Mouse (Mus musculus): ENCODE data around the gene Zc2hc1c. TPM values are rescaled to one million over a fixed set of nuclear protein-coding genes. Genes with fewer than 3 reads are reported as not detected.

Zc2hc1c gene
- polyA plus RNA-seq, 1 experiment from 2014 or later = 2.4 TPM

DNA sequence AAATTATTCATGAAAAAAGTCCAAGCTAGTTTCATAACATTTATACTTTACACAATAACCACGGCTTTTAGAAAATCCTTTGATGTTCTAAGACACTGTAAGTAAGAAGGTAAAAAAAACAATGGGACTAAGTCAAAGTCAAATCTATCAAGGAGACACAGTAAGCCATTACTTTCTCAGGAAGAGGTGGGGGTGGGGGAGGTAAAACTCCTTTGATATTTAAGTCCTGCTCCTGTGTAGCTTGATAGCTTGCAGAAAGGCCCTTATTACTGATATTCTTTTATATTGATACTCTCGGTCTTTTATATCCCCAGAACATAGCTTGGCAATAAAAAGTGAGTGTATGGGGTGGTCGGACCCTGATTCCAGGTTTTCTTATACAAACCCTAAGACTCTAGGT is 18.6 kb upstream of the Zc2hc1c start:
- WGBS = 56% methylated on average over 3 of the region's 3 CpGs
- Histone ChIP-seq H3K4me3 (ENCODE audit: low read depth, low read length) (peak overlapping the region; percentile 48), H3K36me3 (ENCODE audit: control insufficient read depth, insufficient read depth, low read length) (no peaks in the 10 kb centered on the region), H3K27ac (ENCODE audit: low read length) (peak overlapping the region; percentile 84), H3K27me3 (ENCODE audit: control insufficient read depth, insufficient read depth, low read depth, low read length) (no peaks in the 10 kb centered on the region), H3K9ac (ENCODE audit: low read depth, low read length) (peak overlapping the region; percentile 73), H3K9me3 (replicated peaks; ENCODE audit: control insufficient read depth, low read length, poor library complexity, severe bottlenecking) (no peaks in the 10 kb centered on the region), H3K4me2 (ENCODE audit: low read length) (peak overlapping the region; percentile 64), H3K4me1 (ENCODE audit: control insufficient read depth, insufficient read depth, low read length) (peaks cover 4% of the 10 kb centered on the region; the same call in 1 of the 2 replicates)
- 0 out of 2 replicates have a peak, but pooled peaks have one; percentile 33 for ATAC-seq

DNA sequence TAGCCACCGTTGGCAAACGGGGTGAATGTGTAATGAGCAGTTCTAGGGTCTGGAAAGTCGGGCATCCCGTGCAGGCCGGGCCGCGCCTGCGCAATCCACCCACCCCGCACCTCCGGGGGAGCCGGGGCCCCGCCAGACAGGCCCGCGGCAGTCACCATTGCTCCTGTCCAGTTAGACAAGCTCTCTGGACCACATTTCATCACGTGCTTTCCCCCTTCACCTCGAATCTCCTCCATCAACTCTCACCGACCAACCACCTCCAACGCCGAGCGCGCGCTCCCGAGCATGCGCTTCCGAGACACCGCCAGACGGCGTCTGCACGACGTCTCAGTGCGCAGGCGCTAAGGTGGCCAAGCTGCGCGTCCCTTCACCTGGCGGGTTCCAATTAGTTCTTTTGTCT is 18.1 kb upstream of the Zc2hc1c start, which contains the start of gene Mlh3:
Mlh3 (minus strand) TSS at position 281 of the 400 bp plus-strand sequence.
- peak; percentile 97 for ATAC-seq
- Histone ChIP-seq H3K4me2 (ENCODE audit: low read length) (peak within 1 kb of the TSS; percentile 64), H3K4me1 (ENCODE audit: control insufficient read depth, insufficient read depth, low read length) (peaks cover 4% of the 10 kb centered on the region; the same call in 1 of the 2 replicates), H3K27me3 (ENCODE audit: control insufficient read depth, insufficient read depth, low read depth, low read length) (no peaks in the 10 kb centered on the region), H3K9me3 (replicated peaks; ENCODE audit: control insufficient read depth, low read length, poor library complexity, severe bottlenecking) (no peaks in the 10 kb centered on the region), H3K4me3 (ENCODE audit: low read depth, low read length) (peak within 1 kb of the TSS; percentile 48), H3K27ac (ENCODE audit: low read length) (peak within 1 kb of the TSS; percentile 84), H3K9ac (ENCODE audit: low read depth, low read length) (peak within 1 kb of the TSS; percentile 73), H3K36me3 (ENCODE audit: control insufficient read depth, insufficient read depth, low read length) (no peaks in the 10 kb centered on the region)
- 0% methylated on average over 35 of the region's 35 CpGs for WGBS

DNA sequence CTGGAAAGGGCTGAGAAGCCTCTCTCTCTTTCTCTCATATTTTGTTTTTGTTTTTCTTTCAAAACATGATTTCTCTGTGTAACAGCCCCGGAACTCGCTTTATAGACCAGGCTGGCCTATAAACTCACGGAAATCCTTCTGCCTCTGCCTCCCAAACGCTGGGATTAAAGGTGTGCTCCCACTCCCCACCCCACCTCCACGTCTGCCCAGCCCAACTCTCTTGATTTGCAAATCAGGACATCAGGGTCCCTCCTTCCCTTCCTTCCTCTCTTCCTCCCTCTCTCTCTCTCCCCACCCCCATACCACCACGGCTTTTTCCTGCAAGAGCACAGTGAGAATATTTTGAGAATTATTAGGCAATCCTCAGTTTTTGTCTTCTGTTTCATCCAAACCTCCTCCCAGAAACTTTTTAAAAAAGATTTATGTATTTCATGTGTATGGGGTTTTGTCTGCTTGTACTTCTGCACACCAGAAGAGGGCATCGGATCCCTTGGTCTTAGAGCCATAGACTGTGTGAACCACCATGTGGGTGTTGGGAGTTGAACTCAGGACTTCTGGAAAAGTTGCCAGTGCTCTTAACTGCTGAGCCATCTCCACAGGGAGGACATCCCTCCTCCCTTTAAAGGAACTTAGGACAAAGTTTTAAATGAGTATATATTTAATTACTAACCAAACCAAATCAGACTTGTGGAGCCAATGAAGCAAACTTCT is 17.1 kb upstream of the Zc2hc1c start:
- Histone ChIP-seq H3K4me3 (ENCODE audit: low read depth, low read length) (peak overlapping the region; percentile 48; the same call in 1 of the 2 replicates), H3K4me2 (ENCODE audit: low read length) (no peak overlapping the region)
- no peak for ATAC-seq

DNA sequence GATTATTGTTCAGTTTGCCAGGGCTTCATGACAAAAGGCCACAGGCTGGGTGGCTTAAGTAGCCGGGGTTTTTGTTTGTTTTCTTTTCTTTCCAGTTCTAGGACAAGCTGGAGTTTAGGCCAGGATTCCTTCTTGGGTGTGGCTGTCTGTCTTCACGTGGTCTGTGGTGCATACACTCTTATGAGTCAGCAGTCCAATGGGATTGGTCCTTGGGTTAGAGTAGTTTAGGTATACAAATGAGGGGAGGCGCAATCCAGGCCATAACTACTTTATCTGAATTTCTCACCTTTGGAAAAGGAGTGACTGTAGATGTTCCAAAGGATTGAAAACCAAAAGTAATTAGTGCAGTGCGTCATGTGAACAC is 16.6 kb upstream of the Zc2hc1c start:
- no peak for ATAC-seq

More for the DNA sequence above, 17.1 kb upstream of the Zc2hc1c start:
- no peaks in the 10 kb centered on the region for H3K27me3 ChIP-seq (ENCODE audit: control insufficient read depth, insufficient read depth, low read depth, low read length)
- H3K9me3 ChIP-seq (replicated peaks; ENCODE audit: control insufficient read depth, low read length, poor library complexity, severe bottlenecking) = no peaks in the 10 kb centered on the region
- peaks cover 4% of the 10 kb centered on the region; the same call in 1 of the 2 replicates for H3K4me1 ChIP-seq (ENCODE audit: control insufficient read depth, insufficient read depth, low read length)
- no peak overlapping the region for H3K9ac ChIP-seq (ENCODE audit: low read depth, low read length)
- WGBS = 72% methylated on average over 7 of the region's 7 CpGs
- no peaks in the 10 kb centered on the region for H3K36me3 ChIP-seq (ENCODE audit: control insufficient read depth, insufficient read depth, low read length)
- H3K27ac ChIP-seq (ENCODE audit: low read length) = no peak overlapping the region

DNA sequence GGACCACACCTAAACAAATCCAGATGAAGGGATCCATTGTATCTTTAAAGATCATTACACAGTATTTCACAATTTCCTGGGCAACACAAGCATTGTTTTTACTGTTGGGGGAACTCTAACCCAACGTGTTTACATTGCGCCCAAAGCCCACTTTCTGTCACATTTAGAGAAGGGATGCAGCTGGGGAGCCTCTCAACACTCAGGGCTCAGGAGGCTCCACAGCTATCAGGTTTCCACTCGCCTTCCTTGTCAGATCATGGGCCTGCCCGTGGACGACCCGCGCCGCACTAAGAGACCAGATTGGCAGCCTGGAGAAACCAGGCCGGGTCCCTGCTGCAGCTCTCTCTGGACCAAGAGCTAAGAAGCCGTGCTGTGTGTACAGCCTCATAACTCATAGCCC is 14.9 kb upstream of the Zc2hc1c start:
- Histone ChIP-seq H3K27me3 (ENCODE audit: control insufficient read depth, insufficient read depth, low read depth, low read length) (no peaks in the 10 kb centered on the region), H3K4me3 (ENCODE audit: low read depth, low read length) (no peak overlapping the region), H3K27ac (ENCODE audit: low read length) (no peak overlapping the region), H3K9me3 (replicated peaks; ENCODE audit: control insufficient read depth, low read length, poor library complexity, severe bottlenecking) (no peaks in the 10 kb centered on the region), H3K4me2 (ENCODE audit: low read length) (no peak overlapping the region), H3K9ac (ENCODE audit: low read depth, low read length) (no peak overlapping the region), H3K4me1 (ENCODE audit: control insufficient read depth, insufficient read depth, low read length) (peaks cover 4% of the 10 kb centered on the region; the same call in 1 of the 2 replicates), H3K36me3 (ENCODE audit: control insufficient read depth, insufficient read depth, low read length) (no peaks in the 10 kb centered on the region)
- ATAC-seq = no peak
- WGBS = 85% methylated on average over 10 of the region's 10 CpGs

More for the DNA sequence above, 16.6 kb upstream of the Zc2hc1c start:
- no peak overlapping the region for H3K4me3 ChIP-seq (ENCODE audit: low read depth, low read length)
- peaks cover 4% of the 10 kb centered on the region; the same call in 1 of the 2 replicates for H3K4me1 ChIP-seq (ENCODE audit: control insufficient read depth, insufficient read depth, low read length)
- H3K9me3 ChIP-seq (replicated peaks; ENCODE audit: control insufficient read depth, low read length, poor library complexity, severe bottlenecking) = no peaks in the 10 kb centered on the region
- no peaks in the 10 kb centered on the region for H3K27me3 ChIP-seq (ENCODE audit: control insufficient read depth, insufficient read depth, low read depth, low read length)
- H3K27ac ChIP-seq (ENCODE audit: low read length) = no peak overlapping the region
- H3K36me3 ChIP-seq (ENCODE audit: control insufficient read depth, insufficient read depth, low read length) = no peaks in the 10 kb centered on the region
- 73% methylated on average over 4 of the region's 4 CpGs for WGBS
- no peak overlapping the region for H3K4me2 ChIP-seq (ENCODE audit: low read length)
- no peak overlapping the region for H3K9ac ChIP-seq (ENCODE audit: low read depth, low read length)

GRCm38 (mm10) chr12:85276273-85276672 is 12.1 kb upstream of the Zc2hc1c start:
- no peaks in the 10 kb centered on the region for H3K9me3 ChIP-seq (replicated peaks; ENCODE audit: control insufficient read depth, low read length, poor library complexity, severe bottlenecking)
- H3K36me3 ChIP-seq (ENCODE audit: control insufficient read depth, insufficient read depth, low read length) = no peaks in the 10 kb centered on the region
- no peak overlapping the region for H3K27ac ChIP-seq (ENCODE audit: low read length)
- no peak overlapping the region for H3K4me2 ChIP-seq (ENCODE audit: low read length)
- H3K27me3 ChIP-seq (ENCODE audit: control insufficient read depth, insufficient read depth, low read depth, low read length) = no peaks in the 10 kb centered on the region
- peaks cover 5% of the 10 kb centered on the region for H3K4me1 ChIP-seq (ENCODE audit: control insufficient read depth, insufficient read depth, low read length)
- no peak overlapping the region for H3K4me3 ChIP-seq (ENCODE audit: low read depth, low read length)
- 76% methylated on average over 5 of the region's 5 CpGs for WGBS
- ATAC-seq = no peak
- H3K9ac ChIP-seq (ENCODE audit: low read depth, low read length) = no peak overlapping the region

DNA sequence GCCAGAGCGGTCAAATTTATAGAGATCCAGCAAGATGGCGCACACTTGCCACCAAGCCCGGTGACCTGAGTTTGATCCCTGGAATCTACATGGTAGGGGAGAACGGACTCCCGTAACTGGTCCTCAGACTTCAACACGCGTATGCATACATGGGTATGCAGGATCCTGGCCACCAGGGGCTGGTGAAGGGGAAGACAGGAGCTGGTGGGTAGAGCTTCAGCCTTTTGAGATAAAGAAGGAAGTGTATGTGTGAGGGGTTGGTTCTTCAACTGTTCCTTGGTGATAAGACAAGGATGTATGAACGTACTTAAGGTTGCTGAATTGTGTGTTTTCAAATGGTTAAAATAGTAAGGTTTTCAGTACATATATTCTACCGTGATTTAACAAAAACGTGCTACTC is 9.5 kb upstream of the Zc2hc1c start:
- no peaks in the 10 kb centered on the region for H3K36me3 ChIP-seq (ENCODE audit: control insufficient read depth, insufficient read depth, low read length)
- H3K4me3 ChIP-seq (ENCODE audit: low read depth, low read length) = no peak overlapping the region
- H3K9ac ChIP-seq (ENCODE audit: low read depth, low read length) = no peak overlapping the region
- no peak for ATAC-seq
- no peak overlapping the region for H3K4me2 ChIP-seq (ENCODE audit: low read length)
- H3K27ac ChIP-seq (ENCODE audit: low read length) = no peak overlapping the region
- WGBS = 95% methylated on average over 10 of the region's 10 CpGs
- H3K27me3 ChIP-seq (ENCODE audit: control insufficient read depth, insufficient read depth, low read depth, low read length) = no peaks in the 10 kb centered on the region
- H3K9me3 ChIP-seq (replicated peaks; ENCODE audit: control insufficient read depth, low read length, poor library complexity, severe bottlenecking) = no peaks in the 10 kb centered on the region
- H3K4me1 ChIP-seq (ENCODE audit: control insufficient read depth, insufficient read depth, low read length) = peaks cover 5% of the 10 kb centered on the region

DNA sequence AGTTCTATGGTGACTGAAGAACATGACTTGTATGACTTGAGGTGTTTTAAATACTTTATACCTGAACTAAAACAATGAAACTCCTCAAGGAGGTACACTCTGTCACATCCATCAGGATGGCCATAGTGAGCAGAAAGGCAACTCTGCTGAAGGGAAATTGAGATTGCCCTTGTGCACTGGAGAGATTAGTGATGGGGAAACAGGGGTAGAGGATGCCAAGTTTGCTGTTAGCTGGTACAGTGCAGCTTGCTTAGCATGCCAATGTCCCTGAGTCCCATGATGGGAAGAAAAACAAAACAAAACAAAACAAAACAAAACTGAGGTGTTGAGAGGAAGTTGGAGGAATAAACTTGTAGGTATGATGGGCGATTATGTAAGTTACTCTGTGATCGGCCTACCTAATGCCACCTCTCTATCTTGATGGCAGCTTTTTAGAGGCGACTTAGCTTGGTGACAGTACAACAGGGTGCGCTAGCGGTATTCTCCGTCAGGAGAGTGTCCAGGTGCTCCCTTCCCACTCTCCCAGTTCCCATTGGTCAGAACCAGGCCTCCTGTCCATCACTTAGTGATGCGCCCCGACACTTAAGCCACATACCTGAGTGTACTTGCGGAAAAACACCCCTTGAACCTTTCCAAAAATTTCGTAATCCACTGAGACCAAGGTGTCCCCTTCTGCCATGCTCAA is 8.9 kb upstream of the Zc2hc1c start:
- H3K36me3 ChIP-seq (ENCODE audit: control insufficient read depth, insufficient read depth, low read length) = no peaks in the 10 kb centered on the region
- peak overlapping the region; percentile 52 for H3K4me3 ChIP-seq (ENCODE audit: low read depth, low read length)
- H3K4me2 ChIP-seq (ENCODE audit: low read length) = peak overlapping the region; percentile 90
- H3K9me3 ChIP-seq (replicated peaks; ENCODE audit: control insufficient read depth, low read length, poor library complexity, severe bottlenecking) = no peaks in the 10 kb centered on the region
- H3K9ac ChIP-seq (ENCODE audit: low read depth, low read length) = peak overlapping the region; percentile 70
- no peaks in the 10 kb centered on the region for H3K27me3 ChIP-seq (ENCODE audit: control insufficient read depth, insufficient read depth, low read depth, low read length)
- WGBS = 6% methylated on average over 10 of the region's 10 CpGs
- H3K27ac ChIP-seq (ENCODE audit: low read length) = peak overlapping the region; percentile 75
- peak; percentile 43; the same call in 1 of the 2 replicates for ATAC-seq
- H3K4me1 ChIP-seq (ENCODE audit: control insufficient read depth, insufficient read depth, low read length) = peaks cover 5% of the 10 kb centered on the region
